Mouse (Mus musculus) lung, postnatal 0 days (tissue): ENCODE measurements at regions not wholly inside any gene's neighbourhood (a gene's known extent, or its start where the extent isn't known, plus 50 kb on each side); places are given as distances from the start of the nearest gene placed in this dataset.

Experiments used
- CTCF ChIP-seq: IDR thresholded peaks from 2 replicates; pipeline ENCODE4 v1.5.1; 2016; ENCODE audit warnings: antibody characterized with exemption, mild to moderate bottlenecking
- EP300 ChIP-seq: IDR thresholded peaks from 2 replicates; pipeline ENCODE4 v1.6.1; 2016; ENCODE audit warnings: antibody characterized with exemption, mild to moderate bottlenecking, control low read depth

GRCm38 (mm10) chr6:81820078-81820477, 103.4 kb upstream of the Gcfc2 start:
- TF ChIP-seq CTCF (no peak), EP300 (no peak)
